Mouse (Mus musculus): ENCODE measurements around the gene Fxn.

Gene Fxn

GRCm38 (mm10) chr19:24280601-24281228, at the start of gene Fxn:
TSS of gene Fxn (minus strand) at chr19:24280605.
- CTCF ChIA-PET, result interaction anchor here (0.6 to 1.1 kb wide), 3 partner anchors 10 to 905 kb away, joined by 3 to 5 read pairs (median 4); no protein-coding TSS in a partner anchor

GRCm38 (mm10) chr19:24327921-24328320, 47.5 kb upstream of the Fxn start:
- CTCF ChIA-PET, result no interaction called here

- CTCF ChIA-PET, result no interaction called here
These were observed 46.6 kb upstream of the Fxn start for GRCm38 (mm10) chr19:24326969-24327368.

DNA sequence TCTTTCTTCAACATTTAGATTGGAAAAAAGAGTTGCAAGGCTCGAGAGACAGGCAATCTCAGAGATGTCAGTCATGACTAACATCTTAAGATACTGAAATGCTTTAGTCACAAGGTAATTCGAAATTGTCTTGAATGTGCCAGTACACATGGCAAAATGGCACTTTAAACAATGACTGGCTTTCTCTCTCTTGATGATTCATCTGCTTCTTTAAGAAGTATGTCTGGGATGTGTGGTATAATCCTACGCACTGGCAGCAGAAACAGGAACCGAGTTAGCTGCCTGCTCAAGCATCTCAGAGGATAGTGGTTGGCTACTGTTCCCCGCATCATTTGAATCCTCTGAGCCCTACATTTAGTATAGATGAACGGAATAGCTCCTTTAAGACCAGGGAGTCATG, 45.3 kb upstream of the Fxn start:
- CTCF ChIA-PET, result no interaction called here

DNA sequence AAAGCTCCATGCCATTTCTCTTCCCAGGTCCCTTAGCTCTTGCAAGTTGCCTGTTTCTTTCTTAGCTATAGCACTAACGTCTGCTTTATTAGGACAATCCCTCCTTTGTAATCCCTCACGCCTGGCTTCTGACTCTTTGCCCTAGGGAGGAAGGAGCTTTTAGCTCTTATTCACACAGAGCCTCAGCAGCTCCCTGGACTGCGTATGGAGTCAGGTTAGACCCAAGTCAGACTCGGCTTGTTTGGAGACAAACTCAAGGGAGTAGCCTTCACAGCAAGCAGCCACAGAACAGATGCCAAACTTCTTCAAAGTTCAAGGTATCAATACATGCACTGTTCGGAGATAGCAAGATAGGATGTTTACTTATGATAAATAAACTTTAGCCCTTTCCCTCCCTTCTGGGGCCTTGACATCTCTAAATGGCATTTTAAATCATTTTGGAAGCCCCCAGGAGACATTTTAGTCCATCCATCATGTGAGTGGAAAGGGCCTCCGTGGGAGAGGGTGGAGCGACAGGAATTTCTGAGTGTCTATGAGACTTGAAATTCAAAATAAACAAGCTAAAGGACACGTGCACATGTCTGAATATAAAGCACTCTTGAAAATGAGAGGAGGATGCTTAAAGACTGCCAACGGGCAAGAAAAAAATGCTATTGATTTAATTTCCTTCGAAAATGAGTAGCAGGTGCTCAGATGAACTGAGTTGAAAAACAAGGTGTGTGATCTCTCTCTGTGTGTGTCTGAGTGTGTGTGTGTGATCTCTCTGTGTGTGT, 43.6 kb upstream of the Fxn start:
- CTCF ChIA-PET, result no interaction called here

- CTCF ChIA-PET, result no interaction called here
These were observed 41.5 kb upstream of the Fxn start for GRCm38 (mm10) chr19:24321900-24322311.

DNA sequence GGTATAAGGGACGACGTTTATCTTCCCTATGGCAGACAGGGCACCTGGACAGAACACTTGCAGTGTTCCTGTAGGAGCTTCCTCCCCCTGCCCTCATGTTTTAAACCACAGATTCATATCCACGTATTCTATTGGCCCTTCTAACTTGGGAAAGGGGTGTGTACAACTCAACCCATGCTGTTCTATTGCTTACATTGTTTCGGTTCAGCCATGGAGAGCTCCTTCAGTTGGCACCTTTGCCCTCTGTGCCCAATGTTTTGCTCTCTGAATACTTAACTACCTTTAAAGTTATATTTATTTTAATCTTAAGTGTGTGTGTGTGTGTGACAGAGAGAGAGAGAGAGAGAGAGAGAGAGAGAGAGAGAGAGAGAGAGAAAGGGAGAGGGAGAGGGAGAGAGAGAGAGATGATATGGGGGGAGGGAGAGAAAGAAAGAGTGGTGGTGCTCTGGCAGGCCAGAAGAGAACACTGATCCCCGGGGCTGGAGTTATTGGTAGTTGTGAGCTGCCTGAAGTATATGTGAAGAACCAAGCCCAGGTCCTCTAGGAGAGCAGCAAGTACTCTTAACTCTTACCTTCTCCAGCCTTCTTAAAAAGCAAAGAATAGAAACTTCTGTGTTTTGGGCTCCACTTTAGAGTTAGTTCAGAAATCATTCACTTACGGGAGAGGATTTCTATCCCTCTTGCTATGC, 41.0 kb upstream of the Fxn start:
- CTCF ChIA-PET, result no interaction called here

DNA sequence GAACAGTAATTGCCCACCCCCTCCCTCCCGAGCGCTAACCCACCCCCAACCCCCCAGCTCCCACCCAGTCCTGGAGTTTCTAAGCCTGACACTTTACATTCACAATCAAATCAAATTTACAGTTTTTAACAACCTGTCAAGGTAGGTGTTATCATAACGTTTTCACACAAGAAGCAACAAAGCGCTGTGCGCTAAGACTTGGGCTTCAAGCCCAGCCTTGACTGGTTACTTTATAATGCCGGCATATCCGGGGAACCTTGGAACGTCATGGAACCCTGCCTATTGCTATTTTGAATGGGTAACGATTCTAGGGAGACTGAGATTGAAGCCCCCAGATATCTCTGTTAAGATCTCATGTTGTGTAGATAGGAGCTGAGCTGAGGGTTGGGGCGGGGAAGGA, 37.8 kb upstream of the Fxn start:
- CTCF ChIA-PET, result no interaction called here

GRCm38 (mm10) chr19:24317731-24318130, 37.3 kb upstream of the Fxn start:
- CTCF ChIA-PET, result no interaction called here

DNA sequence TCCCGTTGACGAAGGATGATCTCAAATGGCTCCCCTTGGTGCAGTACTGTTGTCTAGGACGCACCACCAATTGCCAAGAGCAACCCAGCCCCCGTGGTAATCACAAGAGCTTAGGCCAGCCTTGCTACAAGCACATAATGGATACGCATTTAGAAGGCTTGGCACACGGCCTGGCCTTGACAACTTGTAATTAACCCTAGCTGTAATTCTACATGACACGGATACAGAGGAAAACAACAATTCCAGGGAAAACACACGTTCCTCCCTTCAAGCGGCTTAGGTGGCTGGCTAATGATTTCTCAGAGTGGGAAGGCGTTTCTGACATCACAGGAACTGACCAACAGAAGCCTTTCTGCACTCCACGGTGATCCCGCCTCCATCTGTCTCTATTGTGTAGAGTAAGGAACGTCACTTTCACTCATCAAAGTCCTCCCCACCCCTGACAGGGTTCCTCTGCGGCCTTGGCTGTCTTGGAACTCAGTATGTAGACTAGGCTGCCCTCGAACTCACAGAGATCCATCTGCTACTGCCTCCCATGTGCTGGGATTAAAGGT, 36.7 kb upstream of the Fxn start:
- CTCF ChIA-PET, result no interaction called here

GRCm38 (mm10) chr19:24316060-24316725, 35.8 kb upstream of the Fxn start:
- CTCF ChIA-PET, result no interaction called here

GRCm38 (mm10) chr19:24315234-24315633, 34.8 kb upstream of the Fxn start:
- CTCF ChIA-PET, result no interaction called here

GRCm38 (mm10) chr19:24314676-24315075, 34.3 kb upstream of the Fxn start:
- CTCF ChIA-PET, result no interaction called here

- CTCF ChIA-PET, result interaction anchor here (0.7 kb wide), 1 partner anchor 556 kb away, joined by 8 read pairs; no protein-coding TSS in a partner anchor
These were observed 32.3 kb upstream of the Fxn start for GRCm38 (mm10) chr19:24312556-24313342.

DNA sequence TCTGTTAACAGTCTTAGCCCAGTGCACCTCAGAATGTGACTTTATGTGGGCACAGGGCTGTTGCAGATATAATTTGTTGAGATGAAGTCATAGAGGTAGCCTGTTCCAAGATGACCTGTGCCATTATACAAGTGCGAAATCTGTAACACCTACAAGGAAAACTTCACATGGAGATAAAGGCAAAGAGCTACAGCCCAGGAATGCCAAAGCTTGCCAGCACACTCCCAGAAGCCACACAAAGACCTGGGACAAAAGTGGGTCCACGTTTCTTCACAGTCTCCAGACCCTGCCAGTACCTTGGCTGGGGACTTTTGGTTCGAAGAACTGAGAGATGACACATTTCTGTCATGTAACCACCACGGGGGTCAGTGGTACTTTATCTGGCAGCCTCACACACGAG, 31.6 kb upstream of the Fxn start:
- CTCF ChIA-PET, result no interaction called here

- CTCF ChIA-PET, result no interaction called here
These were observed 27.9 kb upstream of the Fxn start for GRCm38 (mm10) chr19:24308305-24308705.

- CTCF ChIA-PET, result no interaction called here
These were observed 27.1 kb upstream of the Fxn start for GRCm38 (mm10) chr19:24307271-24308221.

GRCm38 (mm10) chr19:24306351-24306750, 25.9 kb upstream of the Fxn start:
- CTCF ChIA-PET, result interaction anchor here (0.5 kb wide), 1 partner anchor 90 kb away, joined by 3 read pairs; no protein-coding TSS in a partner anchor

DNA sequence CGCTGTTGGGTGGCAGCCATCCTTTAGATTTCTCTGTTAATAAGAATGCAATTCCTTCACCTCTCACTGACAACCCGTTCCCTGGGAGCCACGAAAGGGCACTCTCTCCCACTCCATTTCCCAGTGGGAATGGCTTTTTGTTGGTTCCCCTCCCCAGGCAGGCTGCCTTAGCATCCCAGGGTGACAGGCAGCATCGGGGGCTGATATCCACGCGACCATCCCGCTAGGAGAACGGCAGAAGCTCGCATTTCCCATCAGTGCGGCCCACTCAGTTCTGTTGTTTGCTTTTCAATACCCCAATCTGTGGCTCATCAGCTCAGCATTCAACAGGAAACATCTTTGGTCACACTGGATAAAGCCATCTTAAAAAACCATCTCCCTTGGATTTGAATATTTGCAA, 21.8 kb upstream of the Fxn start:
- CTCF ChIA-PET, result no interaction called here

DNA sequence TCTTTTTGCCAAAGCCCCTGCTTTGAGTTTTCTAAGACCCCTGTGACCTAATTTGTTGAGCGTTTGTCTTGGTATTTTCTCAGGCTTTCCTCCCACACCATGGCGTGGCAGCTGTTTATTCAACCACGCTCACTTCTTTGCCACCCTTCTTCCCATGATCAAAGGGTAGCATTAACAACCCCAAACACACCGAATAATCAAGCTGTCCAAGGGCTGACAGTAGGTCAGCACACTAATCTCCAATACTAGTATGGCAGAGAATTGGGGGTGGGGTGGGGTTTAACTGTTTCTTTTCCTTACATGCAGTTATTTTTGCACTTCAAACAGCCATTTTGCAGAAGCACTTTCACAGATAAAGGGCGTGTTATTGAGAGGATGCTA, 21.4 kb upstream of the Fxn start:
- CTCF ChIA-PET, result no interaction called here
